Mouse (Mus musculus): ENCODE data around the gene 1110051M20Rik. TPM values are rescaled to one million over a fixed set of nuclear protein-coding genes. Genes with fewer than 3 reads are reported as not detected.

1110051M20Rik gene
- polyA plus RNA-seq, 1 experiment from 2014 or later = 68.9 TPM

GRCm38 (mm10) chr2:91450316-91450715 lies 5.8 kb upstream of the 1110051M20Rik start:
- no peak for ATAC-seq (ENCODE audit: low FRiP score, low TSS enrichment)
- H3K36me3 ChIP-seq (ENCODE audit: insufficient read depth, low read length) = no peaks in the 10 kb centered on the region
- no peak overlapping the region for H3K4me2 ChIP-seq (replicated peaks; ENCODE audit: low read depth, low read length)
- no peak overlapping the region for H3K9ac ChIP-seq (replicated peaks; ENCODE audit: low read length)
- 0 out of 2 replicates have a peak, but pooled peaks cover 2% of the 10 kb centered on the region for H3K9me3 ChIP-seq (ENCODE audit: low read length)
- peaks cover 16% of the 10 kb centered on the region; the same call in 1 of the 2 replicates for H3K4me1 ChIP-seq (ENCODE audit: insufficient read depth, low read length)
- H3K27ac ChIP-seq (ENCODE audit: low read length) = no peak overlapping the region
- WGBS = 53% methylated on average over 9 of the region's 9 CpGs
- no peak overlapping the region for H3K4me3 ChIP-seq (ENCODE audit: low read length)
- no peaks in the 10 kb centered on the region for H3K27me3 ChIP-seq (ENCODE audit: insufficient read depth, low read length)

- H3K4me2 ChIP-seq (replicated peaks; ENCODE audit: low read depth, low read length) = no peak overlapping the region
- H3K27me3 ChIP-seq (ENCODE audit: insufficient read depth, low read length) = no peaks in the 10 kb centered on the region
- WGBS = 53% methylated on average over 1 of the region's 1 CpGs
- H3K9ac ChIP-seq (replicated peaks; ENCODE audit: low read length) = no peak overlapping the region
- H3K9me3 ChIP-seq (ENCODE audit: low read length) = 0 out of 2 replicates have a peak, but pooled peaks cover 2% of the 10 kb centered on the region
- no peak overlapping the region for H3K27ac ChIP-seq (ENCODE audit: low read length)
- no peaks in the 10 kb centered on the region for H3K36me3 ChIP-seq (ENCODE audit: insufficient read depth, low read length)
- peaks cover 16% of the 10 kb centered on the region; the same call in 1 of the 2 replicates for H3K4me1 ChIP-seq (ENCODE audit: insufficient read depth, low read length)
- no peak for ATAC-seq (ENCODE audit: low FRiP score, low TSS enrichment)
- H3K4me3 ChIP-seq (ENCODE audit: low read length) = no peak overlapping the region
These were observed 5.2 kb upstream of the 1110051M20Rik start for GRCm38 (mm10) chr2:91449662-91450061.

- Histone ChIP-seq H3K9me3 (ENCODE audit: low read length) (0 out of 2 replicates have a peak, but pooled peaks cover under 1% of the 10 kb centered on the region), H3K27me3 (ENCODE audit: insufficient read depth, low read length) (no peaks in the 10 kb centered on the region), H3K4me1 (ENCODE audit: insufficient read depth, low read length) (peaks cover 14% of the 10 kb centered on the region), H3K4me3 (ENCODE audit: low read length) (no peak overlapping the region), H3K9ac (replicated peaks; ENCODE audit: low read length) (no peak overlapping the region), H3K4me2 (replicated peaks; ENCODE audit: low read depth, low read length) (no peak overlapping the region), H3K36me3 (ENCODE audit: insufficient read depth, low read length) (no peaks in the 10 kb centered on the region), H3K27ac (ENCODE audit: low read length) (no peak overlapping the region)
- 39% methylated on average over 1 of the region's 1 CpGs for WGBS
- no peak for ATAC-seq (ENCODE audit: low FRiP score, low TSS enrichment)
These were observed 2.3 kb downstream of the 1110051M20Rik start for GRCm38 (mm10) chr2:91442241-91442640.

GRCm38 (mm10) chr2:91441715-91442114 lies 2.8 kb downstream of the 1110051M20Rik start:
- 68% methylated on average over 2 of the region's 2 CpGs for WGBS

DNA sequence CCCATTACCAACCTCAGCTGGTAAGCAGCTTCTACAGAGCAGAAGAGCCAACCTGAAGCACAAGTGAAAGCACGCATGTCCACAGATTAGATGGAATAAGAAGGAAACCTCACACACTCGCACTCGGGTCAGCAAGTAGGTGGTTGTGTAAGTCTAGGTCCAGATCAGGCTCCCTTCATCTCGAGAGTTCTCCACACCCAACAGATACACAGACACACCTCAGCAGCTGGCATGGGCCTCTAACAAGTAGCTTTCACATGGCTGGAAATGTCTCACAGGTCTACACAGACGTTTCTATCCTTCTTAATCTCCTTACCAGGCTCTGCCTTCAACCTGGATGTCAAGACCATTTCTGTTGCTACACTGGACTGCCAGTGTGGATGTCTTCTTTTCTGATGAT lies 3.8 kb downstream of the 1110051M20Rik start:
- no peak overlapping the region for H3K27ac ChIP-seq (ENCODE audit: low read length)
- H3K4me2 ChIP-seq (replicated peaks; ENCODE audit: low read depth, low read length) = no peak overlapping the region
- ATAC-seq (ENCODE audit: low FRiP score, low TSS enrichment) = no peak
- no peaks in the 10 kb centered on the region for H3K9me3 ChIP-seq (ENCODE audit: low read length)
- H3K36me3 ChIP-seq (ENCODE audit: insufficient read depth, low read length) = no peaks in the 10 kb centered on the region
- H3K27me3 ChIP-seq (ENCODE audit: insufficient read depth, low read length) = no peaks in the 10 kb centered on the region
- no peak overlapping the region for H3K4me3 ChIP-seq (ENCODE audit: low read length)
- WGBS = 88% methylated on average over 5 of the region's 5 CpGs
- peaks cover 14% of the 10 kb centered on the region for H3K4me1 ChIP-seq (ENCODE audit: insufficient read depth, low read length)
- H3K9ac ChIP-seq (replicated peaks; ENCODE audit: low read length) = no peak overlapping the region

More at GRCm38 (mm10) chr2:91441715-91442114, 2.8 kb downstream of the 1110051M20Rik start:
- Histone ChIP-seq H3K27me3 (ENCODE audit: insufficient read depth, low read length) (no peaks in the 10 kb centered on the region), H3K4me2 (replicated peaks; ENCODE audit: low read depth, low read length) (no peak overlapping the region), H3K9ac (replicated peaks; ENCODE audit: low read length) (no peak overlapping the region), H3K9me3 (ENCODE audit: low read length) (no peaks in the 10 kb centered on the region), H3K4me1 (ENCODE audit: insufficient read depth, low read length) (peaks cover 14% of the 10 kb centered on the region), H3K36me3 (ENCODE audit: insufficient read depth, low read length) (no peaks in the 10 kb centered on the region), H3K27ac (ENCODE audit: low read length) (no peak overlapping the region), H3K4me3 (ENCODE audit: low read length) (no peak overlapping the region)
- ATAC-seq (ENCODE audit: low FRiP score, low TSS enrichment) = no peak

DNA sequence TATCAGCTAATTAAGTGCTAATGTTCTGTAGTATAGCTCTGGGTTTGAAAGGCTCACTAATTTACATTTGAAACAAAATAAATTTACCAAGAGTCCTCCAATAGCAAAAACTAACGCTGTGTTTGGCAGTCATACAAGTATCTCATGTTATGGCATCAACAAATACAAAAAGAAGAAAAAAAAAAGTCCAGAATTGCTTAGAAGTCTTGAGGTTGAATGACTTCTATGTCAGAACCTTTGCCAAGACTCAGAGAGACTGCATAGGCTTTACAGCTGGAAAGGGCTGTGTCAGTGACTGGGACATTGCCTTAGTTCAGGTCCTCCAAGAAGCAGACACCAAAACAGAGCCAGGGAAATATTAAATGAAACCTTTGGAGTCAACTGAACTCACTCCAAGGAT lies 4.6 kb downstream of the 1110051M20Rik start:
- H3K4me3 ChIP-seq (ENCODE audit: low read length) = no peak overlapping the region
- no peak overlapping the region for H3K4me2 ChIP-seq (replicated peaks; ENCODE audit: low read depth, low read length)
- H3K36me3 ChIP-seq (ENCODE audit: insufficient read depth, low read length) = no peaks in the 10 kb centered on the region
- no peaks in the 10 kb centered on the region for H3K27me3 ChIP-seq (ENCODE audit: insufficient read depth, low read length)
- H3K9me3 ChIP-seq (ENCODE audit: low read length) = no peaks in the 10 kb centered on the region
- H3K9ac ChIP-seq (replicated peaks; ENCODE audit: low read length) = no peak overlapping the region
- 78% methylated on average over 1 of the region's 1 CpGs for WGBS
- no peak for ATAC-seq (ENCODE audit: low FRiP score, low TSS enrichment)
- H3K27ac ChIP-seq (ENCODE audit: low read length) = no peak overlapping the region
- H3K4me1 ChIP-seq (ENCODE audit: insufficient read depth, low read length) = peaks cover 14% of the 10 kb centered on the region

GRCm38 (mm10) chr2:91439271-91439670 lies 5.2 kb downstream of the 1110051M20Rik start:
- Histone ChIP-seq H3K27me3 (ENCODE audit: insufficient read depth, low read length) (no peaks in the 10 kb centered on the region), H3K27ac (ENCODE audit: low read length) (no peak overlapping the region), H3K36me3 (ENCODE audit: insufficient read depth, low read length) (no peaks in the 10 kb centered on the region), H3K9me3 (ENCODE audit: low read length) (no peaks in the 10 kb centered on the region), H3K4me1 (ENCODE audit: insufficient read depth, low read length) (peaks cover 14% of the 10 kb centered on the region), H3K4me3 (ENCODE audit: low read length) (no peak overlapping the region), H3K4me2 (replicated peaks; ENCODE audit: low read depth, low read length) (no peak overlapping the region), H3K9ac (replicated peaks; ENCODE audit: low read length) (no peak overlapping the region)
- 56% methylated on average over 10 of the region's 10 CpGs for WGBS
- no peak for ATAC-seq (ENCODE audit: low FRiP score, low TSS enrichment)

DNA sequence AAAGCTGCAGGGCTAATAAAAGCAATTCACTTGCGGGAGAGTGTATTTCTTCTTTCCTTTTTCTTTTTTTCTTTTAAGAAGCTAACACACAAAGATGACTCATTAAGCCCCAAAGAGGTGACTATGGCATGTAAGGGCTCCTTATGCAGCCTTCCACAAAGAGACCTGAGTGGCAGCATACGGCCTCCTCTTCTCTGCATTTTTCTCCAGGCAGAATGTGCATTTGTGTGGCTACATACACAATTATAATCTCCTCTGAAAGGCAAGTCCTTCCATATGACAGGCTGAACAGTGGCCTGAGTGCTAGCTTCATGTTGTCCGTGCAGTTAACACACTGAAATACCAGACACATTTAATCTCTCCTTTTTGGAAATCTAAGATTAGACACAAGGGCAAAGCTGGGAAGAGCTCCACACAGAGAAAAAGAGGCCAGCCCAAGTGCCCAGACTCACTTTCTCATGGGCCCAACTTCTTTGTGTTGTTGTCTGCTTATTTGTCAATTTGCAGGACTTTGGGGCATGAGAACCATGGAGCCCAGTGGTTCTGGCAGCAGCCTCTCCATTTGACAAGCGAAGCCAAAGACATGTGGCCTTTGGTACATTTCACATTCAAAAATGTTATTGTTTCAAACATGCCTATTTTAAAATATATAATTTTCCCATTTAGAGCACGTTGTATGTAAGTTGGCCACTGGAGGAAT lies 7.2 kb downstream of the 1110051M20Rik start:
- Histone ChIP-seq H3K27me3 (ENCODE audit: insufficient read depth, low read length) (no peaks in the 10 kb centered on the region), H3K4me1 (ENCODE audit: insufficient read depth, low read length) (peaks cover 6% of the 10 kb centered on the region), H3K36me3 (ENCODE audit: insufficient read depth, low read length) (no peaks in the 10 kb centered on the region), H3K4me3 (ENCODE audit: low read length) (no peak overlapping the region), H3K9me3 (ENCODE audit: low read length) (no peaks in the 10 kb centered on the region), H3K27ac (ENCODE audit: low read length) (no peak overlapping the region), H3K4me2 (replicated peaks; ENCODE audit: low read depth, low read length) (no peak overlapping the region), H3K9ac (replicated peaks; ENCODE audit: low read length) (no peak overlapping the region)
- no peak for ATAC-seq (ENCODE audit: low FRiP score, low TSS enrichment)
- 83% methylated on average over 5 of the region's 5 CpGs for WGBS

GRCm38 (mm10) chr2:91436713-91437112 lies 7.8 kb downstream of the 1110051M20Rik start:
- Histone ChIP-seq H3K27ac (ENCODE audit: low read length) (no peak overlapping the region), H3K9ac (replicated peaks; ENCODE audit: low read length) (no peak overlapping the region), H3K27me3 (ENCODE audit: insufficient read depth, low read length) (no peaks in the 10 kb centered on the region), H3K4me3 (ENCODE audit: low read length) (no peak overlapping the region), H3K4me1 (ENCODE audit: insufficient read depth, low read length) (peaks cover 4% of the 10 kb centered on the region; the same call in 1 of the 2 replicates), H3K4me2 (replicated peaks; ENCODE audit: low read depth, low read length) (no peak overlapping the region), H3K9me3 (ENCODE audit: low read length) (no peaks in the 10 kb centered on the region), H3K36me3 (ENCODE audit: insufficient read depth, low read length) (no peaks in the 10 kb centered on the region)
- ATAC-seq (ENCODE audit: low FRiP score, low TSS enrichment) = no peak
- 91% methylated on average over 8 of the region's 8 CpGs for WGBS

DNA sequence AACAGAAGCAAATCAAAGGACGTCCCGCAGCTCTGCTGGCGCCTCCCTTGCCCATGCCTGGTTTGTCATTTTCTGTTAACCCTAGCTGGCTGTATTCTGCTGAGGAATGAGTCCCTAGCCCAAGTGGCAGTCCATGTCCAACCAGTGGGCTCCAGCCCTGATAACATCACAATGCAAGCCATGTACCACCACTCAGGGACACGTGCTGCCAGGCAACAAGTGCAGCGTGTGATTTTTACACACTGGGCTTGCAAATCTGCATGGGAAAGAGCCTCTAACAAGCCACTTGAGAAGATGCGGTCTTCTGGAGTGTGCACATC lies 13.9 kb downstream of the 1110051M20Rik start:
- Histone ChIP-seq H3K36me3 (ENCODE audit: insufficient read depth, low read length) (no peaks in the 10 kb centered on the region), H3K27ac (ENCODE audit: low read length) (0 out of 2 replicates have a peak overlapping the region, but pooled peaks have one; percentile 1), H3K4me1 (ENCODE audit: insufficient read depth, low read length) (peaks cover 13% of the 10 kb centered on the region; the same call in 1 of the 2 replicates), H3K9ac (replicated peaks; ENCODE audit: low read length) (no peak overlapping the region), H3K9me3 (ENCODE audit: low read length) (no peaks in the 10 kb centered on the region), H3K4me3 (ENCODE audit: low read length) (no peak overlapping the region), H3K27me3 (ENCODE audit: insufficient read depth, low read length) (no peaks in the 10 kb centered on the region), H3K4me2 (replicated peaks; ENCODE audit: low read depth, low read length) (no peak overlapping the region)
- WGBS = 55% methylated on average over 6 of the region's 6 CpGs
- ATAC-seq (ENCODE audit: low FRiP score, low TSS enrichment) = no peak

Measured in kidney, embryonic 16.5 days (tissue).